Mouse (Mus musculus) brain, embryonic 18.5 days (tissue): ENCODE measurements around the gene Cwc22.

Source experiments
- DNase-seq: peaks from one replicate; pipeline ENCODE4 v3.0.0-alpha.2; 2012; ENCODE audit warnings: low read depth, low spot score

Gene Cwc22

GRCm38 (mm10) chr2:77969956-77970355 is 23.8 kb upstream of the Cwc22 start:
- no peak for DNase-seq

GRCm38 (mm10) chr2:77962450-77963193 is 16.4 kb upstream of the Cwc22 start:
- DNase-seq = no peak

GRCm38 (mm10) chr2:77961256-77961655 is 15.1 kb upstream of the Cwc22 start:
- no peak for DNase-seq

GRCm38 (mm10) chr2:77960711-77961110 is 14.5 kb upstream of the Cwc22 start:
- DNase-seq = no peak

GRCm38 (mm10) chr2:77959341-77959740 is 13.2 kb upstream of the Cwc22 start:
- DNase-seq = no peak

GRCm38 (mm10) chr2:77951415-77951913 is 5.3 kb upstream of the Cwc22 start:
- no peak for DNase-seq

GRCm38 (mm10) chr2:77950111-77950510 is 3.9 kb upstream of the Cwc22 start:
- no peak for DNase-seq

- no peak for DNase-seq
Observed at GRCm38 (mm10) chr2:77949521-77949920, 3.3 kb upstream of the Cwc22 start.

GRCm38 (mm10) chr2:77948921-77949320 is 2.7 kb upstream of the Cwc22 start:
- no peak for DNase-seq

- no peak for DNase-seq
Observed at GRCm38 (mm10) chr2:77948126-77948525, 2.0 kb upstream of the Cwc22 start.

- no peak for DNase-seq
Observed at GRCm38 (mm10) chr2:77947161-77947870, 1.1 kb upstream of the Cwc22 start.

GRCm38 (mm10) chr2:77944860-77945595 is 1.1 kb downstream of the Cwc22 start:
- no peak for DNase-seq

GRCm38 (mm10) chr2:77944281-77944680 is 1.9 kb downstream of the Cwc22 start:
- no peak for DNase-seq

- DNase-seq = no peak
Observed at GRCm38 (mm10) chr2:77941944-77942343, 4.2 kb downstream of the Cwc22 start.

- DNase-seq = no peak
Observed at GRCm38 (mm10) chr2:77938317-77938716, 7.9 kb downstream of the Cwc22 start.

GRCm38 (mm10) chr2:77937818-77938217 is 8.4 kb downstream of the Cwc22 start:
- no peak for DNase-seq

- no peak for DNase-seq
Observed at GRCm38 (mm10) chr2:77934138-77934537, 12.0 kb downstream of the Cwc22 start.

GRCm38 (mm10) chr2:77933630-77934029 is 12.5 kb downstream of the Cwc22 start:
- no peak for DNase-seq

- DNase-seq = no peak
Observed at GRCm38 (mm10) chr2:77931958-77932357, 14.2 kb downstream of the Cwc22 start.

GRCm38 (mm10) chr2:77928352-77928751 is 17.8 kb downstream of the Cwc22 start:
- no peak for DNase-seq

- no peak for DNase-seq
Observed at GRCm38 (mm10) chr2:77926468-77926867, 19.7 kb downstream of the Cwc22 start.

GRCm38 (mm10) chr2:77925997-77926396 is 20.2 kb downstream of the Cwc22 start:
- DNase-seq = no peak
